Mouse (Mus musculus): ENCODE measurements around the gene Cd200r3. TPM values are rescaled to one million over a fixed set of nuclear protein-coding genes. Genes with fewer than 3 reads are reported as not detected.

Cd200r3 gene
- 8.7 to 73.1 TPM (median 52.5 TPM) in 3 replicates for total RNA-seq (2017)

DNA sequence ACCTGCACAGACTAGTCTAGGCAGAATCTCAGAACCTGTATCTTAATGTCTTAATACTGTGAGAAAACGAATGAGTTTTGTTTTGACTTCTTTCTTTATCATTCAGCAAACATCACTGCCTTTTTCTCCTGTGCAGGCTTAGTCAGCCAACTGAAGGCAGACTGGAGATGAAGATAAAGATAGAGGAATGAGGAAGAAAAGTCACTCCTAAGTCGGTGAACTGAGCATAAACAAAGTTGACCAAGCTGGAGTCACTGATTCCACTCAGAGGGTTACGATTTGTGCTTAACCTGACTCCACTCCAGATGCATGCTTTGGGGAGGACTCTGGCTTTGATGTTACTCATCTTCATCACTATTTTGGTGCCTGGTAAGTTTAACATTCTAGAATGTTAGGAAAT, at the start of gene Cd200r3:
TSS of gene Cd200r3 (plus strand) at position 211 of the 400 bp plus-strand sequence.
- ATAC-seq (replicated peaks; ENCODE audit: insufficient number of reproducible peaks, low FRiP score, low TSS enrichment, poor library complexity, severe bottlenecking), result no peak

DNA sequence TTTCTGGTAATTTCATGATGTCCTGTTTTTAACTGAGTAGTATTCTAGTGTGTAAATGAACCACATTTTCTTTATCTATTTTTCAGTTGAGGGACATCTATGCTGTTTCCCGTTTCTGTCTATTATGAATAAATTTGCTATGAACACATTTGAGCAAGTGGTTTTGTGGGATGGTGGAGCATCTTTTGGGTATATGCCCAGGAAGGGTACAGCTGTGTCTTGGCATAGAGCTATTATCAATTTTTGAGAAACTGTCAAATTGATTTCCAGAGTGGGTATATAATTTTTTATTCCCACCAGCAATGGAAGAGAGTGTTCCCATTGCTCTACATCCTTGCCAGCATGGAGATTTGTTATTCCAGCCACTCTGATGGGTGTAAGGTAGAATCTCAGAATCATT, 11.5 kb upstream of the Cd200r3 start:
- ATAC-seq (replicated peaks; ENCODE audit: insufficient number of reproducible peaks, low FRiP score, low TSS enrichment, poor library complexity, severe bottlenecking), result no peak

DNA sequence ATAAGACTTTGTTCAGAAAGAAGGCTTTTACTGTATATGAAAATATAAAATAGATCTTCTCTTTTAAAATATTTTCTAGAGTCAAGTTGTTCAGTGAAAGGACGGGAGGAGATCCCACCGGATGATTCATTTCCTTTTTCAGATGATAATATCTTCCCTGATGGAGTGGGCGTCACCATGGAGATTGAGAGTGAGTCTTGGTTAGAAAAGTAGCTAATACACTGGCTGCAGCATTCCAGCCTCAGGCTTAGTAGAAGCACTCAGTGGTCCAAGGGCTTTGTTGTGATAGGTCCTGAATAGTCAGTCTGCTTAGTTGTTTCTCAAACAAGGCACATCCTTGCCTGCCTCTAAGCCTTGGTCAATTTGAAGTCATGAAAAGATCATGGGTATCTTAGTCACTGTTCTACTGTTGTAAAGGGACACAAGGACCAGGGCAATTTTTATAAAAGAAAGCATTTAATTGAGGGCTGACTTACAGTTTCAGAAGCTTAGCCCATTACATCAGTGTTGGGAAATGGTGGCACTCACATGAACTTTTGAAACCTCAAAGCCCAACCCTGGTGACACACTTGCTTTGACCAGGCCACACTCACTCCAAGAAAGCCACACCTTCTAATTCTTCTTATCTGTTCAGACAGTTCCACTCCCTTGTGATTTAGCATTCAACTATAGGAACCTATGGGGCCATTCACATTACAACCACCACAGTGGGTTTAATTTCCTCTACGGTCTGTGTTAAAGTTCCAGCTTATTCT, 8.1 kb downstream of the Cd200r3 start:
- peak; percentile 59; the same call in 1 of the 2 replicates for ATAC-seq (replicated peaks; ENCODE audit: insufficient number of reproducible peaks, low FRiP score, low TSS enrichment, poor library complexity, severe bottlenecking)

DNA sequence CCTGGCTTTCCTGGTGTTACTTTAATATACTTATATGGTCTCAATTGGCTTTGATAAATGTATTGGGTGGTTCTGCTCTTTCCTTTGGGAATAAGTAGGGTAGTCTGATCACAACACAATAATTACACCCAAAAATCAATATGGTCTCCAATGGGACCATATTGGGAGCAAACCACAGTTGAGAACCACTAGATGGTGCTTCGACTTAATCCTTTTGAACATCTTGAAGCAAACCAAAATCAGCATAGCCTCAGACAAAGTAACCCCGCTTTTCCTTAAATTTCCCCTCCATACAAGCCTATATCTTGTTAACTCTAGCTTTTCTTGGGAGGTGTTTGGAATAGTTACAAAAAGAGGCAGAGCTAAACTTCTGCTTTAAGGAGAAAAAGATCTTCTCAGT, 18.8 kb downstream of the Cd200r3 start:
- ATAC-seq (replicated peaks; ENCODE audit: insufficient number of reproducible peaks, low FRiP score, low TSS enrichment, poor library complexity, severe bottlenecking), result no peak

DNA sequence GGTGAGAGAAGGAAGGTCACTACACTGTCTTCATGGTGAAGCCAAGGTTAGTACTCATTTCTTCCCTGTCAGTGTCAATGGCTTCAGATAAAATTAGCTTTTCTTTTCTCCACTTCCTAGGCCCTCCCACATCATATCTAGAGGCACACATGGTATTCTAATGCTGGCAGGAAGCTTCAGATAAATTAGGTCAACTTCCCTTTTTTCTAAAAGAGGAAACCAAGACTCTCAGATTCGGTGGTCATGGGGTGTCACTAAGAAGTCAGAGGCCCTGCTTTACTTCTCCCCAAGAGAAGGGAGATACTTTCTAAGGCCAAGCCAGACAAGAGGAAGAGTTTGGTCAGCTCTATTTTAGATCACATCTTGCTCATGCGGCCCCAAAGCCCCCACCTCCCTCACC, 19.3 kb downstream of the Cd200r3 start:
- peak; percentile 88 for ATAC-seq (replicated peaks; ENCODE audit: insufficient number of reproducible peaks, low FRiP score, low TSS enrichment, poor library complexity, severe bottlenecking)

DNA sequence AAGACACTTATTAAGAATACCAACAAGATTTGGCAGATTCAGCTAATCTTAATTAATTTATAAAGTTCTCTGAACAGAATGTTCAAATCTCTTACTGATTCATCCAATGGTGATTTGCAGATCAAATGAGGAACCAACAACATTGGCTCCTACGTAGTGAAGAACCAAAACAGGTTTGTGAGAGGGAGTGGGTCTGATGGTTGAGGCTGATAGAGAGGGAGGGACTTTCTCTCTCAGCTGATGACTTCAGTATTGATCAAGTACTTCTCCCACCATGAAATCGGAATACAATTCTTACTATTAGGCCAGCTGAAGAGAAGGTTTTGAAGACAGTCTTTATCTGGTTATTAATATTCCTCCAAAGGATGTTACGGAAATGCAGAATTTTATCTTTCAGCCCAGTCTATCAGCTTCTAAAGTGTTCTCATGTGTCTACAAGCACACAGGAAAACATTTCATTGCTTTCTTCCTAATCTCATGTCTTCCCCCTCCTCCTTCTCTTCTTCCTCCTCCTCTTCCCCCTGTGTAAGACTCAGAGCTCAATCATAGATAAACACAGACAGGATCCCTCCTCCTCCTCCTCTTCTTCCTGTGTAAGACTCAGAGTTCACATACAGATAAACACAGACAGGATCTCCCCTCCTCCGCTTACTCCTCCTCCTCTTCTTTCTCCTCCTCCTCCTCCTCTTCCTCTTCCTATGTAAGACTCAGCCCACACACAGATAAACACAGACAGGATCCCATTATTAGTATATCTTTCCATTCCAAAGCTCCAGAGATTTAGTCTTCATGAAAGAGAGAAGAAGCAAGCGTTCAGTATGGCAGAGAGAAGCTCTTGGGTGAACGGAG, 21.3 kb downstream of the Cd200r3 start:
- ATAC-seq (replicated peaks; ENCODE audit: insufficient number of reproducible peaks, low FRiP score, low TSS enrichment, poor library complexity, severe bottlenecking), result no peak

DNA sequence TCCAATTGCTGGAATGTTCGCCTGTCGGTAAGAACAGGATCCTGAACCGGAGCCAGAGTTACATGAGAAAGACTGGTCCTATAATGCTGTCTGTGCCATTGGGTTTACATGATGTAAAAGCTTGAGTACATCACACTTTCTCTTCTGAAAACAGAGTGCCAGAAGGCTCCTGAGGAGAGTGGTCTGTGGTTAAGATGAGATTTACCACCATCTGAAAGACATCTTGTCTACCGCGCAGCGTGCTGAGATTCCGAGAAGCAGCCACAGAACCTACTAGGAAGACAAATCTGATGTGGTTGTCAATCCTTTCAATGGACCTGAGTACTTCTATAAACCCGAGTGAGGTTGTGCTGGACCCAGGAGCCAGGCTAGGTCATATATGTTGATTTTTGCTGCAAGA, 21.9 kb downstream of the Cd200r3 start:
- ATAC-seq (replicated peaks; ENCODE audit: insufficient number of reproducible peaks, low FRiP score, low TSS enrichment, poor library complexity, severe bottlenecking), result no peak

DNA sequence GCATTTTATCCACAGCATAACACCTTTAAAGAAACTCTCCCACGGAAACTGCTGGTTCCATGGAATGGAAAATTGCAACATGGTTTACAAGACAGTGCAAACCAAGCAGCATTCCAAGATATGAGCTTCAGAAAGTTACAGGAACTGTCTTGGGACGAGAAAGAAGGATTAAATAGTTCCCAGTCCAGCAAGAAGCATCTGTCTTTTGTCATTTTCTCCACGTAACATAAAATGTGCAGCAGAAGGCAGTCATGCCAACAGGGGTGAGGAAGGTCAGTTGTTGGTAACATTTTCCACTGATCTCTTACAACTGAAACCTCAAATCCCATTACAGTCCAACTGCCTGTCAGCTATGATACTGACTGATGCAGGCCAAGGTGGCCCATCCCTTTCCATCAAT, 22.4 kb downstream of the Cd200r3 start:
- no peak for ATAC-seq (replicated peaks; ENCODE audit: insufficient number of reproducible peaks, low FRiP score, low TSS enrichment, poor library complexity, severe bottlenecking)

DNA sequence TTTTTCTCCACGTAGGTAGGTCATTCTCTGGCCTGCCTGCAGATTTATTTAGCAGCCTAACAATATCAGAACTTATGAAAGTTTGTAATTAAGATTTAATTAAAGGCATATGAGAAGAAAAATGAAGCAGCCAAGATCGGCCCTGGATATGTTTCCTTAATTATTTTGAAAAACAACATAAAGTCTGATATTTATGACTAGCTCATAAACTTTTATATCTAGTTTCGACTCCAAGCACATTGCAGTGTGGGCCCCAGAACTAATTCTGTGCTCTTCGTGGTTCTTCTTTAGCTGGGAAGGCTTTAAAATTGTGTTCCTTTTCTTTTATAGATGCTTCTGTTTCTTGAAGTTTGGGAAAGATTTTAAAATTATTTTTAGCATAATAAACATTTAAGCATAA, 23.4 kb downstream of the Cd200r3 start:
- no peak for ATAC-seq (replicated peaks; ENCODE audit: insufficient number of reproducible peaks, low FRiP score, low TSS enrichment, poor library complexity, severe bottlenecking)

DNA sequence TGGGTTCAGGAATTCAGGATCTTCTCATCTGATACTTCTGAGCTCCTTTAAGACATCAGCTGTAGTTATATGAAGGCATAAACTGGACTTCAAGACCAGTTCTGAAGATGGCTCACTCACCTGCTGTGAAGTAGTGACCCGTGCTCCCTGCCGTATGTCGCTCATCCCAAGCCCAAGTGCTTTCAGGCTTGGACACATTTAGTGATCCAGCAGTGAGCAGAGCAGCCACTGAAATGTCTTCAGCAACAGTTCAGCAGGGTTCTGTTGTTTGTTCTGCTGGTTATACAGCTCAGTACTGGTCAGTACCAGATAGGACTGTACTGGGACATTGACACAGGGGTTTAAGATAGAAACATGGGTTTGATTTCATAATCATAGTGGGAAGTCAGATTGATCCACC, 24.6 kb downstream of the Cd200r3 start:
- ATAC-seq (replicated peaks; ENCODE audit: insufficient number of reproducible peaks, low FRiP score, low TSS enrichment, poor library complexity, severe bottlenecking), result no peak

DNA sequence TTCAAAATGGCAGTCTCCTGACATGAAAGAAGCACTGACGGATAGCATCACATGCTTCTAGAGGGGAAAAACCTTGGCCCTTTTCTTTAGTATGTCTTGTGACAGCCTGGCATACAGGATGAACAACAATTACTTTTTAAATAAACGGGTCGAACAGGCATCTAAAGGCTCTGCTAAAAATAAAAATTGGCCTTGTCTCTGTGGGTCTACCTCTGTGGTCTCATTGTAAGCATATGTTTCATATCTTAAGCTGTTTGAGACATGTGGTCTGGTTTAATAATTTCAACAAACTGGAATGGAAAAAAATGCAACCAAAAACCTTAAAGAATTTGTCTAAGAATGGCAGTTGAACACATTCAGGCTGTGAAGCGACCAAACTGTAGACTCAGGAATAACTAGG, 27.4 kb downstream of the Cd200r3 start:
- ATAC-seq (replicated peaks; ENCODE audit: insufficient number of reproducible peaks, low FRiP score, low TSS enrichment, poor library complexity, severe bottlenecking), result no peak

DNA sequence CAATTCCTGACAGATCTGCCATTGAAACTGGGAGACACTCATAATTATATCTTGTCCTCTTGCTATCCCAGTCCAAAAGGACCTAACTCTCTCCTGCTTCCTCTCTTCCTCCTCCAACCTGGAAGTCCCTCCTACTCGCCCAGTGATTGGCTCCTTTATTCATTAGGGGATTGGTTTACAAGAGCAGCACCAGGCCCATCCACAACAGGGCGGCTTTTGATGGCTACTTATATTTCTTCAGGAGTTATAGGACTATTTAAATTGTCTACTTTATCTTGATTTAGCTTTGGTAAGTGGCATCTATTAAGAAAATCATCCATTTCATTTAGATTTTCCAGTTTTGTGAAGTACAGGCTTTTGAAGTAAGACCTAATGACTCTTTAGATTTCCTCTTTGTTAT, 30.6 kb downstream of the Cd200r3 start:
- ATAC-seq (replicated peaks; ENCODE audit: insufficient number of reproducible peaks, low FRiP score, low TSS enrichment, poor library complexity, severe bottlenecking), result no peak

DNA sequence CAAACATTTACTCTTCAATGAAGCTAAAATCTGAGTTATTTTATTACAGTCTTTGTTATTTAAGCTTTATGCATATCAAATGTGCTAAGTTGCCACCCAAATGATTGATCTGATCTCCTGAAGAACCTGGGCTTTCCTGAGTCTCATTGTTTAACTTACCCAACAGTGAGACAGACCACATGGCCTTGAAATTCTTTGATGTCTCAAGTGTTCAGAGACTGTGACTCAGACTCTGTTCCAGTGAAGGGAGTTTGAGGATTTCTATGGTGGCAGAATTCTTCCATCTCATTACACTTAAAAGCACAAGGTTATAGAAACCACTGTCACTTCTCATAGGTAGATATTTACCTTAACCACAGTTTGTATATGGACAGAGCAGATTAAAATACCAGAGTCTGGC, 32.6 kb downstream of the Cd200r3 start:
- ATAC-seq (replicated peaks; ENCODE audit: insufficient number of reproducible peaks, low FRiP score, low TSS enrichment, poor library complexity, severe bottlenecking), result no peak

DNA sequence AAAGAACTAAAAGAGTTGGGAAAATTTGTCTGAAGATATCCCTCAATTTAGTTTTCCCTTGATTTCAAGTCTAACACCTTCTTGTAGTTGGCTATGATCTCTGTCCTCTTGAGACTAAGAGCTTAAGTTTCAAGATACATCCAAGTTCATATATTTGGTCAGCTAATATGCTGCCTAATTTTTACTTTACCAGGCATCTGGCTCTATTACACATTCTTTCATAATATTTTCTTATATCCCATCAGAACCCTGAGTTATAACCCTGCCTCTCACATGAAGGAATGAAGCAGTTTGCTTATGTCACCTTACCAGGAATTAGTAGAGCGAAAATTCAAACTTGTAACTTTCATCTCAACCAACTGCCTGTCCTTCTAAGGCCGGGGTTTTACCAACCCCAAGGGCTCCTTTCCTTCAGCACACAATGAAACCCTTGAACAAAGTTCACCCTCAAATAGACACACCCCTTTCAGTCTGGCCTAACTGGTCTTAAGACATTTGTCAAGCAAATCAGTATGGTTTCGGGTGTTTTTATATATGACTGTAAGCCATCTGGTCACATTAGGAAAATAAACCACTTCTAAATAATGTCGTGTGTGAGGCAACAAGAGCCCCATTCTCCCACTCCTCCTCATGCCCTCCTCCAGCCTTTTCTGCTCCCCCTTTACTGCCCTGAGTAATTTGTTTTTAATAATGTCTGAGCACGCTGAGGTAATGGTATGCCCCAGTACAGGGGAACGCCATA, 33.6 kb downstream of the Cd200r3 start:
- no peak for ATAC-seq (replicated peaks; ENCODE audit: insufficient number of reproducible peaks, low FRiP score, low TSS enrichment, poor library complexity, severe bottlenecking)

DNA sequence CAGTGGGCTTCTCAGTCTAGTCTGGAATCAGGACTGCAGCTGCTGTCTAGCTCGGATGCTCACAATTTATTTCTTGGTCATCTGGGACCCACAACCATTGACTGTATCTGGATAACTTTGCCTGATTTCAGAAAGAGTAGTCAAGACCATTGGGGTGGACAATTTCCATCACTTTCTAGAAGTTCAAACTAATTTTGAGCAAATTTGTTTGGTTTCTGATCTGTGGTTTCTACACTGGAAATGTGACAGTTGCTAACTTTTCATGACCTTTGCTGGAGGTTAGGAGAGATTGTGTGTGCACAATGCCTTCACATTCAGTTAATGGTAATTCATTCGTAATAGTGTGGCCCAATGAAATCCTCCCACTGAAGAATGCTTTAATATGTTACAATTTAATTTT, 34.7 kb downstream of the Cd200r3 start:
- ATAC-seq (replicated peaks; ENCODE audit: insufficient number of reproducible peaks, low FRiP score, low TSS enrichment, poor library complexity, severe bottlenecking), result no peak

DNA sequence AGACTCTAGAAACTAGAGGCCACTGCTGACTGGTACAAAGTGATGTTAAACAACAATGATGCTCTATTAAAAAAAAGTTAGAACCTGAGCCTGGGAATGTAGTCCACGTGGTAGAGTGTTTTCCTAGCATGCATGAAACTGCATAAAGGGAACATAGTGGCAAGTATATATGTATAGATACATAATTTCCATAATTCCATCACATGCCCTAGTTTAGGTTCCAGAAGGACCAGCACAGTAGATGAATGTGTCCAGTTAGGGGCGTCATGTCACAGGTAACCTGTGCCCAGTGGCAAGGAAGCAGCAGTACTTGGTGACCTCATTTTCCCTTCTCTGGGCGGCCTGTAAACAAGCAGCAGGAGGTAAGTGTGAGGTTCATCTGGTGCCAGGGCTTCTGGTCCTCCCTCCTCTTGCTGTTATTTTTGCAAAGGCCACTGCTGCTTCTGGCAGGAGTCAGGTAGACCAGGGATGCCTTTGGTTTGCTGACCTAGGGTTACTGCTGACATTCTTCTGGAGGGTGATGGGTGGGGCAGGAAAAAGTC, 35.9 kb downstream of the Cd200r3 start:
- ATAC-seq (replicated peaks; ENCODE audit: insufficient number of reproducible peaks, low FRiP score, low TSS enrichment, poor library complexity, severe bottlenecking), result no peak

DNA sequence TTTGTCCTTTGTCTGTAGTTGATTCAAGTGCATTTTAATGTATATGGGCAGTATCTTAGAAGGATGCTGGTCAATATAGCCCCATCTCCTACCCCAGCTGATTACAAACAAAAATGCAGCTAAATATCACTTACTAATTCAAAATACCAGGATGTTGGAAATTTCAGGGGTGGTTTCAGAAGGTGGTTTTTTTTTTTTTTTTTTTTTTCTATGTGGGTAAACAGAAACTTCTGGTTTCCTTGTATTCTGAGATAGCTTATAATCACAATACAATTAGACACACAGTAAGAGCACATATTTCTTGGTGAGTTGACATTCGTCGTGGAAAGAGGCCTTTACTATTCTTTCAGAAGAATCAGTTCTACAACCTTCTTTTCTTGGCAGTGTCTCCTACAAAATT, 39.5 kb downstream of the Cd200r3 start:
- no peak for ATAC-seq (replicated peaks; ENCODE audit: insufficient number of reproducible peaks, low FRiP score, low TSS enrichment, poor library complexity, severe bottlenecking)

DNA sequence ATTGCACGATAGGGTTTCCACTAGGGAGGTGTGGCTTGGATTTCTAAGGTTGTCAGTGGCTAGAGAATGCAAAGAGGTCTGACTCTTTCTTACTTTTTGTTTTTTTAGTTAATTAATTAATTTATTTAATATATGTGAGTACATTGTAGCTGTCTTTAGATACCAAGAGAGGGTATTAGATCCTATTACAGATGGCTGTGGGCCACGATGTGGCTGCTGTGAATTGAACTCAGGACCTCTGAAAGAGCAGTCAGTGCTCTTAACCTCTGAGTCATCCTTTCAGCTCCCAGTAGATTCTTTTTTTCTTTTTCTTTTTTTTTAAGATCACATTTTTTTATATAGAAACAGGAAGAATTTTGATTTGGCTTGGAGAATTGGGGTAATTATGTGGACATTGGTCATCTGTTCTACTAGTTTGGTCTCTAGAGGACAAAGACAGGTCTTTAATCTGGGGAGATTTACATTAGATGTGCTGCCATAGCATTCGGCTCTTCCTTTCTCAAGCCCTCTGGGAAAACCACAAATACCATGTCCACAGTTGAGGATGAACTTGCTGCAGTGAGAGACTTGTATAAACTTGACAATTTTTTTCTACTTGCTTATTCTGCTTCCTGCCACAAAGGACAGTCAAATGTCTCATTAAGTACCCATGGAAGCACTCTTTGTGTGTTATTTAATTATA, 40.0 kb downstream of the Cd200r3 start:
- ATAC-seq (replicated peaks; ENCODE audit: insufficient number of reproducible peaks, low FRiP score, low TSS enrichment, poor library complexity, severe bottlenecking), result no peak

DNA sequence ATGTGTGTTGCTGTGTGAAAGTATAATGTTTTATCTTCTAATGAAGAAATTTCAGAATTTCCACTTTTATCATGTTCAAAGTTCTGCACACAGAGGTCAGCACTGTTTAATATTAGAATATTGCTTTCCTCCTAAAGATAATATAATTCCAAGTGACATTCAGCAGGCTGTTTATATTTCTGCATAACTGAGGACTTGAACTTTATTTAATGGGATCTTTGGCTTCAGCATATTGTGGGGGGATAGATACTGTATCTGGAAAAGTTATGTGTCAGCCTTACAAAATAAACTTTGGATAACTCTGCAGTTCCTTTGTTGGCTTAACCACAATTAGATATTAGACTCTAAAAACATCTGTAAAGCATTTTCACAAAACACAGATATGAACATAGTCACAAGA, 40.6 kb downstream of the Cd200r3 start:
- no peak for ATAC-seq (replicated peaks; ENCODE audit: insufficient number of reproducible peaks, low FRiP score, low TSS enrichment, poor library complexity, severe bottlenecking)
